Mouse (Mus musculus) forebrain, embryonic 12.5 days (tissue): Measurements from ENCODE around the gene Gp1ba. TPM values are rescaled to one million over a fixed set of nuclear protein-coding genes. Genes with fewer than 3 reads are reported as not detected.

Experiments
- ATAC-seq: fragments of 200-750 bp; cut with Nextera tagmentation; 2 replicates; pipeline ENCODE4 v1.8.0; 2017; ENCODE audit warnings: moderate TSS enrichment; ENCODE audit not compliant: low FRiP score
- H3K27ac ChIP-seq: fragments of 300-500 bp; sonication (generic); 2 replicates; pipeline ENCODE4 v1.5.1; 2016; ENCODE audit warnings: mild to moderate bottlenecking
- H3K27me3 ChIP-seq: fragments of 300-500 bp; sonication (generic); 2 replicates; pipeline ENCODE4 v1.6.1; 2016; ENCODE audit warnings: mild to moderate bottlenecking
- H3K36me3 ChIP-seq: fragments of 300-500 bp; sonication (generic); replicated peaks from 2 replicates; pipeline ENCODE4 v1.6.1; 2016; ENCODE audit warnings: mild to moderate bottlenecking
- H3K4me1 ChIP-seq: fragments of 300-500 bp; sonication (generic); 2 replicates; pipeline ENCODE4 v1.6.1; 2016
- H3K4me2 ChIP-seq: fragments of 300-500 bp; sonication (generic); 2 replicates; pipeline ENCODE4 v1.6.1; 2016; ENCODE audit warnings: mild to moderate bottlenecking, moderate library complexity
- H3K4me3 ChIP-seq: fragments of 300-500 bp; sonication (generic); replicated peaks from 2 replicates; pipeline ENCODE4 v1.5.1; 2016; ENCODE audit warnings: mild to moderate bottlenecking
- H3K9ac ChIP-seq: fragments of 300-500 bp; sonication (generic); 2 replicates; pipeline ENCODE4 v1.6.1; 2016; ENCODE audit warnings: mild to moderate bottlenecking
- H3K9me3 ChIP-seq: fragments of 300-500 bp; sonication (generic); 2 replicates; pipeline ENCODE4 v1.6.1; 2016
- WGBS: fragments of 180-500 bp; shearing (Covaris S2); methylation state at CpG from one replicate; pipeline ENCODE4 v1.1.7; 2016; 5-methylcytosine and 5-hydroxymethylcytosine counted together
- polyA plus RNA-seq: library from polyadenylated mRNA; unstranded; fragments of >200 nt; fragmentation: Nextera tagmentation; extraction: Ambion mirVana; gene quantifications from 2 replicates; pipeline ENCODE4 v1.2.1, GENCODE M21; 2016

Gene Gp1ba
- polyA plus RNA-seq, 1 experiment from 2014 or later = 0.33 TPM

- H3K27me3 ChIP-seq = 0 out of 2 replicates have a peak, but pooled peaks cover 4% of the 10 kb centered on the region
- H3K9me3 ChIP-seq = no peaks in the 10 kb centered on the region
- no peak overlapping the region for H3K4me2 ChIP-seq
- H3K4me3 ChIP-seq = no peak overlapping the region
- no peak for ATAC-seq
- no peak overlapping the region for H3K27ac ChIP-seq
- no peaks in the 10 kb centered on the region for H3K4me1 ChIP-seq
- H3K9ac ChIP-seq = no peak overlapping the region
- WGBS = 93% methylated on average over 1 of the region's 1 CpGs
- peaks cover 3% of the 10 kb centered on the region; the same call in 1 of the 2 replicates for H3K36me3 ChIP-seq
Measured at GRCm38 (mm10) chr11:70637764-70638163, 1.2 kb upstream of the Gp1ba start.

GRCm38 (mm10) chr11:70638293-70638692 lies 629 bp upstream of the Gp1ba start:
- Histone ChIP-seq H3K9me3 (no peaks in the 10 kb centered on the region), H3K27ac (no peak overlapping the region), H3K36me3 (peaks cover 8% of the 10 kb centered on the region; the same call in 1 of the 2 replicates), H3K4me1 (no peaks in the 10 kb centered on the region), H3K4me2 (no peak overlapping the region), H3K4me3 (no peak overlapping the region), H3K9ac (no peak overlapping the region), H3K27me3 (0 out of 2 replicates have a peak, but pooled peaks cover 4% of the 10 kb centered on the region)
- no peak for ATAC-seq
- WGBS = 84% methylated on average over 1 of the region's 1 CpGs

DNA sequence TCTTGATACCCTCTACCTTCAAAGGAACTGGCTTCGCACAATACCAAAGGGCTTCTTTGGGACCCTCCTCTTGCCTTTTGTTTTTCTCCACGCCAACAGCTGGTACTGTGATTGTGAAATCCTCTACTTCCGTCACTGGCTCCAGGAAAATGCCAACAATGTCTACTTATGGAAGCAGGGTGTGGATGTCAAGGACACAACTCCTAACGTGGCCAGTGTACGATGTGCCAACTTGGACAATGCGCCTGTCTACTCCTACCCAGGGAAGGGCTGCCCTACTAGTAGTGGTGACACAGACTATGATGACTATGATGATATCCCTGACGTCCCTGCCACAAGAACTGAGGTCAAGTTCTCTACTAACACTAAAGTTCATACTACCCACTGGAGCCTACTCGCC lies 1.1 kb downstream of the Gp1ba start:
- Histone ChIP-seq H3K9ac (no peak overlapping the region), H3K36me3 (peaks cover 23% of the 10 kb centered on the region), H3K27me3 (0 out of 2 replicates have a peak, but pooled peaks cover 4% of the 10 kb centered on the region), H3K4me2 (no peak overlapping the region), H3K4me3 (no peak overlapping the region), H3K4me1 (0 out of 2 replicates have a peak, but pooled peaks cover 2% of the 10 kb centered on the region), H3K9me3 (no peaks in the 10 kb centered on the region), H3K27ac (no peak overlapping the region)
- ATAC-seq = no peak
- WGBS = 85% methylated on average over 8 of the region's 8 CpGs

DNA sequence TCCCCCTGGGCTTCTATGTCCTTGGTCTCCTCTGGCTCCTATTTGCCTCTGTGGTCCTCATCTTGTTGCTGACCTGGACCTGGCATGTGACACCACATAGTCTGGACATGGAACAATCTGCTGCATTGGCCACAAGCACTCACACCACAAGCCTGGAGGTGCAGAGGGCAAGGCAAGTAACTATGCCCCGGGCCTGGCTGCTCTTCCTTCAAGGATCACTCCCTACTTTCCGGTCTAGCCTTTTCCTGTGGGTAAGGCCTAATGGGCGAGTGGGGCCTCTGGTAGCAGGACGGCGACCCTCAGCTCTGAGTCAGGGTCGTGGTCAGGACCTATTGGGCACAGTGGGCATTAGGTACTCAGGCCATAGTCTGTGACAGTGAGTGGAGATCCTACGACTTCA lies 2.3 kb downstream of the Gp1ba start:
- peaks cover 28% of the 10 kb centered on the region for H3K36me3 ChIP-seq
- H3K4me3 ChIP-seq = no peak overlapping the region
- H3K4me2 ChIP-seq = no peak overlapping the region
- no peaks in the 10 kb centered on the region for H3K9me3 ChIP-seq
- 0 out of 2 replicates have a peak, but pooled peaks cover 4% of the 10 kb centered on the region for H3K27me3 ChIP-seq
- no peak overlapping the region for H3K9ac ChIP-seq
- 84% methylated on average over 7 of the region's 7 CpGs for WGBS
- ATAC-seq = no peak
- H3K4me1 ChIP-seq = peaks cover 15% of the 10 kb centered on the region
- no peak overlapping the region for H3K27ac ChIP-seq

DNA sequence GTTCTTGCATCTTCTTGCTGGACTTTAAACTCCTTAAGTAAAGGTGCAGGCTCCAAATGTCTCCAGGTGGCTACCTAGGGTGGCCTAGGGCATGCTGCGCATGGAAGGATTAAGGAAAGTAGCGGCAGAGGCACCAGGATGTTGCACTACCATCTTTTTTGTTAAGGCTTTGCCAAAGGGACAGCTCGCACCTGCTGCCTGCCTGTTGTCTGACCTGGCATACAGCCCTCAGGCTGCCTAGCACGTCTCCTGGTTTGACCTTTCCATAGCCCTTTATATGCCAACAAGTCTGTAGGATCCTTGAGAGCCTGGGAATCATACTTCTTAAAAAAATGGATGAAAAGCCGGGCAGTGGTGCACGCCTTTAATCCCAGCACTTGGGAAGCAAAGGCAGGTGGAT lies 4.1 kb downstream of the Gp1ba start:
- Histone ChIP-seq H3K27ac (no peak overlapping the region), H3K4me3 (no peak overlapping the region), H3K4me1 (peaks cover 19% of the 10 kb centered on the region), H3K9me3 (no peaks in the 10 kb centered on the region), H3K4me2 (no peak overlapping the region), H3K27me3 (0 out of 2 replicates have a peak, but pooled peaks cover 4% of the 10 kb centered on the region), H3K36me3 (peaks cover 28% of the 10 kb centered on the region), H3K9ac (no peak overlapping the region)
- ATAC-seq = no peak
- 87% methylated on average over 6 of the region's 6 CpGs for WGBS

DNA sequence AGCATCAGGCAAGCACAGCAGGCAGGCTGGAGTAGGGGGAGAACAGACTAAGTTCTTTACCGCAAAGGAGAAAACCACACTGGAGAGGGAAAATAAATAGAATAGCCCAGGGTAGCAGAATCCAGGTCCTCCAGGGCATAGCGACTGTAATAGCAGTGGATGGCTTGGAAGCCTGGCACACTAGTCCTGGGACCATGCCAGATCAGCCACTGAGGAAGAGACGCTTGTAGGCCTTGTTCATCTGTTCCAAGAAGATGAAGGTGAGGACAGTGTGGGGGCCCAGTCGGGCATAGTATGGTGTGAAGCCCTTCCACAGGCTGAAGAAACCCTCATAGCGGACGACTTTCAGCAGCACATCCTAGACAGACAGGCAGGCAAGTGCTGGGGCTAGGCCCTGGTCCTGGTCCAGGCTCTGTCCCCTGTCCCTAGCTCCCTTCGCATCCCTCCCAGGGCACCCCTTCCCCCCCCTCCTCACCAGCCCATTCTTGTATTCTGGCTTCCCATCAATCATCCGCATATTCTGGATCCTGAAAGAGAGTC lies 5.7 kb downstream of the Gp1ba start:
- H3K4me3 ChIP-seq = no peak overlapping the region
- ATAC-seq = no peak
- H3K36me3 ChIP-seq = peaks cover 41% of the 10 kb centered on the region
- H3K27ac ChIP-seq = no peak overlapping the region
- H3K27me3 ChIP-seq = no peaks in the 10 kb centered on the region
- peaks cover 34% of the 10 kb centered on the region for H3K4me1 ChIP-seq
- no peaks in the 10 kb centered on the region for H3K9me3 ChIP-seq
- 92% methylated on average over 8 of the region's 8 CpGs for WGBS
- 0 out of 2 replicates have a peak overlapping the region, but pooled peaks have one; percentile 27 for H3K9ac ChIP-seq
- H3K4me2 ChIP-seq = no peak overlapping the region

DNA sequence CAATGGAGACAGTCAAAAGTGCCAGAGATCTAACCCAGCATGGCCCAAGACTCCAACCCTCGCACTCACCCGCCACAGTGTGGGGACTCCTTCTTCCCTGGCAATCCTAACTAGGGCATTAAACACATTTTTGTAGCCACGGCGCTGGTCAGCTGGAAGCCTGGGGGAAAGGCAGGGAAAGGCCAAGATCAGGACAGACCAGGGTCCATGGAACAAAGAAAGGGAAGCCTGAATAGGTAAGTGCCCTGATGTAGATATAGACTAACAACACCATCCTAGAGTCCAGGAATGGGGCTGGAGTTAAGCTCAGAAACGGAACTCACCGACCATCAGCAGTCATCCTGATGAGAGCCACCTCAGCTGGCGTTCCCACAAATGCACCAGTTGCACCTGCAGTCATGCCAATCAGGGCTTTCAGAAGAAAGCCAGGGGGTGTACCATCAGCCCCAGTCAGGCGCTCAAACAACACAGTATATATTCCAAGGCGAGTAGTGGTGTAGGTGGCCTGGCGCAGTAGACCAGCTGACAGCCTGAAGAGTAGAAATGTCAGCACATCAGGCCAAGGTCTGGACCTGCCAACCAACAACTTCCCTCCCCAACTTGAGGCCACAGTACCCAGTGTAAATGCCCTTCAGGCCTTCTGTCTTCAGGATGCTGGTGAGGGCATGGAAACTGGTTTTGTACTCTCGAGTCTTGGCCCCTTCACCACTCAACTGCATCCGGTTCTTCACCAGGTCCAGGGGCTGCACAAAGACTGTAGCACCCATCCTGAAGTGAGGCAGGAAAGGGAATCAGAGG lies 6.7 kb downstream of the Gp1ba start:
- no peaks in the 10 kb centered on the region for H3K9me3 ChIP-seq
- H3K27me3 ChIP-seq = no peaks in the 10 kb centered on the region
- H3K4me3 ChIP-seq = peak overlapping the region; percentile 78
- H3K4me2 ChIP-seq = peak overlapping the region; percentile 73
- no peak for ATAC-seq
- peaks cover 51% of the 10 kb centered on the region for H3K36me3 ChIP-seq
- H3K27ac ChIP-seq = no peak overlapping the region
- peak overlapping the region; percentile 86 for H3K9ac ChIP-seq
- WGBS = 92% methylated on average over 12 of the region's 12 CpGs
- H3K4me1 ChIP-seq = peaks cover 38% of the 10 kb centered on the region

GRCm38 (mm10) chr11:70646259-70646555 lies 7.3 kb downstream of the Gp1ba start:
- peaks cover 56% of the 10 kb centered on the region for H3K36me3 ChIP-seq
- peak overlapping the region; percentile 86 for H3K9ac ChIP-seq
- 17% methylated on average over 3 of the region's 3 CpGs for WGBS
- H3K9me3 ChIP-seq = no peaks in the 10 kb centered on the region
- H3K4me1 ChIP-seq = peaks cover 42% of the 10 kb centered on the region
- H3K4me3 ChIP-seq = peak overlapping the region; percentile 78
- H3K27me3 ChIP-seq = no peaks in the 10 kb centered on the region
- peak overlapping the region; percentile 92 for H3K27ac ChIP-seq
- ATAC-seq = no peak
- peak overlapping the region; percentile 73 for H3K4me2 ChIP-seq

DNA sequence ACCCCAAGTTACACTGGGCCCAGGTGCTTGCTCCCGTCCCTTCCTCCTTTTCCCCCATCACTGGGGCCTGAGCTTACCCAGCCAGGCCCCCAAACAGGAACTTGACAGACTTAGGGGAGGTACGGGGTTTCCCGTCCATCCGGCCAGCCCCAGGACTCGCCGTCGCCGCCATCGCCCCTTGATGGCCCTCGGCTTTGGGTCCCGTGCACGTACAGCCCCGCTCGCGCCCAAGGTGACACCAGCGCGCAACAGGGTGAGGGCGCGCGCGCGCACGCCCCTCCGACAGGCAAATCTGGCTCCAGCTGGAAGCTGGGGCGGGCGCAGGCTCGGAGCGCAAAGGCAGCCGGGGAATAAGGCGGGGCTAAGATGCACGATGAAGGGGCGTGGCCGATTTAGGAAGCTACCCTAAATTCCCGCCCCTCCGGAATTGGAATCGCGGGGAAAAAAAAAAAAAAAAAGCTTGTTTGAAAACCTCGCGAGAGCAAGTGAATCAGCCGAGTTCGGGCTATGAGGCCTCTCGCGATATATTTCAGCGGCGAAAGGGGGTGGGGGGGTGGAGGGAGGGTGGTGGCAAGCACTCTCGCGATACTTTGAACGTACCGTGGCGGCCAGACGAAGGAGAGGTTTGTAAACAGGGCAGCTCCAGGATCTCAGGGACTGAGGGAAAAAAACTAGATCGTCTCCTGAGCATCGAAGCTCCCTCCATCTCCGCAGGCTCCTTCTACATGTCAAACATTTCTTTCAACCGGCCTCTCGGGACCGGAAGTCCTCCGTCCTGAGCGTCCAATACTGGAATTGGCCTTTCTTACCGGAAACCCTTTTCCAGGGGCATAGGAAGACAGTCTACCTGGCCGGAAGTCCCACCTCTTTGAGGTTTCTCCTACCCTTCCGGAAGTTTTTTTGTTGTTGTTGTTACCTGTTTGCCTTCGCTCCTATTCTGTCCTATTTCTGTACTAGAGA lies 8.0 kb downstream of the Gp1ba start, which contains the start of the genes Rnf167 and Slc25a11:
TSS of gene Rnf167 (plus strand) at position 545 of the 960 bp plus-strand sequence.
TSS of gene Slc25a11 (minus strand) at position 789 of the 960 bp plus-strand sequence.
- peak within 1 kb of the TSS; percentile 78 for H3K4me3 ChIP-seq
- H3K36me3 ChIP-seq = peaks cover 63% of the 10 kb centered on the region
- WGBS = 0% methylated on average over 63 of the region's 63 CpGs
- no peaks in the 10 kb centered on the region for H3K27me3 ChIP-seq
- peak within 1 kb of the TSS; percentile 87 for H3K9ac ChIP-seq
- peaks cover 45% of the 10 kb centered on the region for H3K4me1 ChIP-seq
- peak within 1 kb of the TSS; percentile 100 for H3K4me2 ChIP-seq
- no peaks in the 10 kb centered on the region for H3K9me3 ChIP-seq
- peak within 1 kb of the TSS; percentile 93 for H3K27ac ChIP-seq
- ATAC-seq = peak; percentile 90

DNA sequence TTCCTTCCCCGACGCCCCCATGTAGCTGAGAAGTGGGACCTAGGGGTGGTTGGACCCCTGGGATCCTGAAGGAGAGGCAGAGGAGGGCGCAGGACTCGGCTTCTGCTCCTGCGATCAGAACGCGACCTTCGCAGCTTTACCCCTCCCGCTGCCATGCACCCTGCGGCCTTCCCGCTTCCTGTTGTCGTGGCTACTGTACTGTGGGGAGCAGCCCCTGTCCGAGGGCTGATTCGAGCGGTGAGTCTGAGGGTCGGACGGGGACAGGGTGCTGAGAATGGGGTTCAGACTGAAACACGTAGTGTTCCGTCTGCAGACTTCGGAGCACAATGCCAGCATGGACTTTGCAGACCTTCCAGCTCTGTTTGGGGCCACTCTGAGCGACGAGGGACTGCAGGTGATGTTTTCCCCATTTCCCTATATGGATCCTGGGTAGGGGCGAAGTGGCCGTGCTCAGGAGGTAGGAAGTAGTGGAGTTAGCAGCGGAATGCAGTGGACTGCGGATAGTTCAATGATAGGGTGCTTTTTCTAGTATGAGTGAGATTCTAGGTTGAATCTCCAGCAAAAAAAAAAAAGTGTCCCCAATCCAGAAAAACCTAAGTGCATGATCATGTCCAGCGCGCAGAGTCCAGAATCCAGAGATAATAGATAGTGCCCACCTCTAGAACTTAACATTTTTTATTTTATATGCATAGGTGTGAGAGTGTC lies 8.9 kb downstream of the Gp1ba start:
- peak; percentile 14; the same call in 1 of the 2 replicates for ATAC-seq
- no peaks in the 10 kb centered on the region for H3K9me3 ChIP-seq
- H3K4me3 ChIP-seq = peak overlapping the region; percentile 78
- peak overlapping the region; percentile 87 for H3K9ac ChIP-seq
- WGBS = 4% methylated on average over 28 of the region's 28 CpGs
- no peaks in the 10 kb centered on the region for H3K27me3 ChIP-seq
- peaks cover 67% of the 10 kb centered on the region for H3K36me3 ChIP-seq
- peaks cover 54% of the 10 kb centered on the region for H3K4me1 ChIP-seq
- peak overlapping the region; percentile 100 for H3K4me2 ChIP-seq
- H3K27ac ChIP-seq = peak overlapping the region; percentile 93

DNA sequence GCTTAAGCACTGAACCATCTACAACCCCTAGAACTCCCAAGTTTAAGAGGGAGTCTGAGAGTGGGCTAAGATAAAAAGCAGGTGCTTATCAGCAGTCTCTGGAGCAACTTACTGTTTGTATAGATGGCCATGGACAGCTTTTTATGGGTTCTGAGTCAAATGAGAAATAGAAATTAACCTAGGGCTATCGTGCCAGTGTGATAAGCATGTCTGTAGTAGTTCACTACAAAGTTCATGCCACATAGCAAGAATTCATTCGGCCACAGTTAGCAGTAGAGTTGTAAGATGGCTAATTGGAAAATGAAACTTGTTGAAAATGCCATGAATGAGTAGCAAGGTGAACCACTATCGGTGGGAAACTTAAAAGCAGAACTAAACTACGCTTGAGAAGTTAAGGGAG lies 9.6 kb downstream of the Gp1ba start:
- no peak for ATAC-seq
- H3K36me3 ChIP-seq = peaks cover 60% of the 10 kb centered on the region
- H3K4me2 ChIP-seq = peak overlapping the region; percentile 100
- H3K9ac ChIP-seq = peak overlapping the region; percentile 87
- H3K27ac ChIP-seq = no peak overlapping the region
- H3K27me3 ChIP-seq = no peaks in the 10 kb centered on the region
- H3K4me3 ChIP-seq = peak overlapping the region; percentile 78
- 84% methylated on average over 4 of the region's 4 CpGs for WGBS
- peaks cover 57% of the 10 kb centered on the region for H3K4me1 ChIP-seq
- no peaks in the 10 kb centered on the region for H3K9me3 ChIP-seq
